Mouse (Mus musculus): ENCODE results near the gene Ube2n.
"Not testable (repeated sequence)": the region's sequence is repeated elsewhere in the genome, so short reads cannot be mapped to it uniquely, and the experiment has no call there.

Ube2n gene

DNA sequence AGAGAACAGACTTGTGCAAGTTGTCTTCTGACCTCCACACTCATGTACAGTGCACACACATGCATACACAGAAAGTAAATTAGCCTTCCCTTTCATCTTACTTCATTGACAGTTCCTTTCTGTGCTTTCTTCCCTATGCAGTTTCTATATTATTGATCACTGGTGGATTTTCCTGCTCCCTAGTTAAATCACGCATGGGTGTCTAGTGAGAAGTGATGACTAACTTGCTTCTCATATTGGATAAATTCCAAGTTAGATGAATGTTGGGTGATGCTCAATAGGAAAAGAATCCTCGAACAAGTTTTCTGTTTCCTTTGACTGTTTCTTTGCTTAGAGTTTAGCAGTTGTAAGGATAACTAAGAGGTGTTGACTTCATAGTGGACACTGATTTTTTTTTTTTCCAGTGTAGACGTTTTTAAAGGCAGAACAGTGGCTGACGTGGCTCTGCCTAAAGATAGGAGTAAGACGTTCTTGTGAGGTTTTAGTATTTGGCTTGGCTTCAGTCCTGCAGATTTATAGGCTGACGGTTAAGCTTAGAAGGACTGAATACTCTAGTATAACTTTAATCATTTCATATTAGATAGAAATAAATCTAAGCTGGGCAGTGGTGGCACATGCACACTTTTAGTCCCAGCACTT lies 10.2 kb downstream of the Ube2n start:
- DNase-seq (ENCODE audit: inconsistent age in 2 of 2, low spot score in 1 of 2), result no peak

DNA sequence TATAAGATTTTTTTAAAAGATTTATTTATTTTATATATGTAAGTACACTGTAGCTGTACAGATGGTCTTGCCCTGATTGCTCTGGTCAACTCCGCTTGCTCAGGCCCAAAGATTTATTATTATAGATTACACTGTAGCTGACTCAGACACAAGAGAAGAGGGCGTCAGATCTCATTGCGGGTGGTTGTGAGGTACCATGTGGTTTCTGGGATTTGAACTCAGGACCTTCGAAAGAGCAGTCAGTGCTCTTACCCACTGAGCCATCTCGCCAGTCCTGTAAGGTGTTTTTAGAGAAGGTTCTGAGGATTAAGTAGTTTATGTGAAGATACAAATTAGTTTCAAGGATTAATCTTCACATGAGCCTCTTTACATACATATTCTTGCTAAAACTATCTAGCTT lies 10.9 kb downstream of the Ube2n start:
- no peak for DNase-seq (ENCODE audit: inconsistent age in 2 of 2, low spot score in 1 of 2)

DNA sequence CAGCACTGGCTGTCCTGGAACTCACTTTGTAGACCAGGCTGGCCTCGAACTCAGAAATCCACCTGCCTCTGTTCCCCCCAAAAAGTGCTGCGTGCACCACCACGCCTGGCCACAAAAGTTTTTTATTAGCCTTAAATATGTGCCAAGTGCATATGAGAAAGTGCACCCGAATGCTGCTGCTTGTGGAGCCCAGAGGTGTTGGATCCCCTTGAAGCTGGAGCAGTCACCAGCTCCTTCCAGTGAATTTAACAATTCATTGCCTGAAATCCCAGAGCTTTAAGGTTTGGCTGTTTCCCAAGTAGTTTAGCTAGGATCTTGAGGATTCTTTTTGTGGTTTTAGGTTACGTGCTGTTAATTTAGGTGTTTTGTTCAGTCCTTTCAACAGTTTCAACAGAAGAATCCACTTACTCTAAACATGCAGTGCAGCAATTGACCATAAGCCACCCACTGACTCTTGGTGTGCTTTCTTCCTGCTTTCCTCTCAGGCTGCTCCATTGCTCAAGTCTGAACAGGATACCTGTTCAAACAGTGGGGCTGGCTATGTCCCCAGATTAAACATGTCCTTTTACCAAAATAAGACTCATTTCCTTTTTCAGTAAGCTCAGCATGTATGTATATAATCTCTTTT lies 11.7 kb downstream of the Ube2n start:
- DNase-seq (ENCODE audit: inconsistent age in 2 of 2, low spot score in 1 of 2), result no peak

DNA sequence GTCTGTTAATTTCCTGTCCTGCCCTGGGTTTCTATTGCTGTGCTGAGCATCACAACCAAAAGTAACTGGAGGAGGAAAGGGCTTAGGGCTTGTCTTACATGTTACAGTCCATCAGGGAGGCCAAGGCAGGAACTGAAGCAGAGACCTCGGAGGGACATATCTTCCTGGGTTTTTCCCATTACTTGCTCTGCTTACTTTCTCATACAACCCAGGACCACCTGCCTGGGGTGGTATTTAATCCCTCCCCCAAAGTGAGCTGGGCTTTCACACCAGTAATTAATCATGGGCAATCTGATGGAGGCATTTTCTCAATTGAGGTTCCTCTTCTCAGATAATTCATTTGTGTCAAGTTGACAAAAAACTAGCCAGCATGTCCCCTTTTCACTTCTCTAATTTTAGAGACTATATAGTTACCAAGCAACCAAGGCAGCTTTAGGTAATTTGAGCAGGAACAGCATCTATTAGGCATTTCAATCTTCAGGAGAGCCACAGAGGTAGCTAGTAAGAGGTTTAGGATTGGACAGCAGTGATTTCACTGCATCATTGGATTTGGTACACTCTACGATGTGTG lies 15.7 kb downstream of the Ube2n start:
- DNase-seq (ENCODE audit: inconsistent age in 2 of 2, low spot score in 1 of 2), result no peak

DNA sequence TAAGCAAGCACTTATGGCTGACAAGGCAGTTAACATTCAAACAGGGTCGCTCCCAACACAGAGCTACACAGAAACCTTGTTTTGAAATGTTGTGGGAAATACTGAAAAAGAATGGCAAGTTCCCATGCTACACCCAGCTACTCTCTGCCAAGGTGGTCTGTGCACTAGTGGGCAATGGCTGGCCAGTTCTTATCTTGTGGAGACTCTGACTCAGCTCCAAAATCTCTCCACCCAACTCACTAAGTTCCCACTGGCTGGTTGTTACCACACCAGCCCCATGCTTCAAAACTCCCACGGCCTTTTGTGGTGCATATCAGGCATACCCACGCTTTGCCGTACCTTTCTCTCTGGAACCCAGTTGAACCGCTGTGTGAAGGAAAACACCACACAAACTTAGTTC lies 18.0 kb downstream of the Ube2n start:
- DNase-seq (ENCODE audit: inconsistent age in 2 of 2, low spot score in 1 of 2), result no peak

DNA sequence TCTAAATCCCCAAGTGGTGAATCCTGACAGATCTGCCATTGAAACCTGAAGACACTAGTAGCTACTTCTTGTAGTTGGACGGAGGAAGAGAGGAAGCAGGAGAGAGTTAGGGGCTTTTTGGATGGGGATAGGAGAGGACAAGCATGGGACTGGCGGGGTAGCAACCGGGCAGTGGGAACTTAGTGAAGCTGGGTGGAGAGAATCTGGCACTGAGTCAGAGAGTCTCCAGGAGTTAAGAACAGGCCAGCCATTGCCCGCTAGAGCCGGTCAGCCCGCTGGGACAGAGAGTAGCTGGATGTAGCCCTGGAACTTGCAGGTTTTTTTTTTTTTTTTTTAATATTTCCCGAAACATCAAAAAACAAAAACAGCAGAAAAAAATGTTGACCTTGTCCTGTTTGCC lies 18.4 kb downstream of the Ube2n start:
- DNase-seq (ENCODE audit: inconsistent age in 2 of 2, low spot score in 1 of 2), result peak; percentile 37 to 73

DNA sequence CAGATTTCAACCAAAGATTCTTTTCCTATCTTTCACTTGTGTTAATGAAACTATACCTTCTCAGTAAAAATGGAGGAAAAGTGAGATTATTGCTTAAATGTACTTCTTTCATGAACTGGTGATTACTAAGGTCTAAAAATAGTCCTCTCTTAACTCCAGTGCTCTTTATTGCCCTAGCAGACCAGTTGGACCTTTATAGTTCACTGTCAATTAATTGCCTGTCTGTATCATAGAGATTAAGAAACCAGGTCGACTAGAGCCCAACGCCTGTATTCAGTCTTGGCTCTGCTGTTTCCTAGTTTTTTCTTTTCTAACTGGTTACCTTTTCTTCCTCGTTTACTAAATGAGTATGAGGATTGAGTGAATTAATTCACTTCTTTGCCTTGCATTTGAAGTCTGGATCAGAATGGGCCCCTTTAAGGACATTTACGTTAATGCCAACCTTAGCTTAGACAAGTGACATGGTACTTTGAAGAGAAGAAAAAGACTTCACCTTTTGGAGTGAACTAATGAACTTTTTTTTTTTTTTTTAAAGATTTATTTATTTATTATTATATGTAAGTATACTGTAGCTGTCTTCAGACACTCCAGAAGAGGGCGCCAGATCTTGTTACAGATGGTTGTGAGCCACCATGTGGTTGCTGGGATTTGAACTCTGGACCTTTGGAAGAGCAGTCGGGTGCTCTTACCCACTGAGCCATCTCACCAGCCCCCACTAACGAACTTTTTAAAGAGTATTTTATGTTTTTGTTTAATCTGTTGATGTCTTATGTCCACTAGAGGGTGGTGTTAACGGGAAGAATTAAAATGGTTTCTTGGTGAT lies 20.7 kb downstream of the Ube2n start:
- no peak for DNase-seq (ENCODE audit: inconsistent age in 2 of 2, low spot score in 1 of 2)

DNA sequence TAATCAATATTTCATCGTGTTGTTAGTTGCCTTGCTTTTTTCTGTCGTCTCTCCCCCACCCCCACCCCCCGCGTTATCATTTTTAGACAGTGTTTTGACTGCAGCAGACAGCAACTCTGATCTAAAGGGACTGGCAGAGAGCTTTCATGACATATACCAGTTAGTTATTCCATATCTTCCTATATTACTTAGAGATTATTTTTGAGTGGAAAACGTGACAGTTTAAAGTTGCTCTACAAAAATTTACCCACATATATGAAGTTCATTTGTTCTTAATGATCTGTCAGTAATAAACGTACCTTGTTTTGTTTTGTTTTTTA lies 21.2 kb downstream of the Ube2n start:
- DNase-seq (ENCODE audit: inconsistent age in 2 of 2, low spot score in 1 of 2), result no peak

DNA sequence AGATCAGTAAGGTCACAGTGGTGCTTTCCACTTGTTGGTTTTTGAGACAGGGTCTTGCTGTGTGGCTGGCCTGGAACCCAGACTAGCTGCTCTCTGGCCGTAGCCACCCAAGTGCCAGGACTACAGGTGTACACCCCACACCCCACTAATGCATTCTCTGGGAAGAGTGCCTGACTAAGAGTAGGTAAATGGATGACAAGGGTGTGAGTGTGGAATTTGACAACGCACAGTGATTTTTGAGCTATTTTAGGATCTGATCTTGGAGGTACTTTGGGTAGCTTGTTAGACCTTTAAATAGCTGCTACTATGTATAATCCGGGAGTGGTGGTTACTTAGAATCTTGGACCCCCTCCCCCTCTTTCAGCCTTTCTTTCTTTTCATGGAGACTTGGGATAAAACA lies 24.3 kb downstream of the Ube2n start:
- no peak for DNase-seq (ENCODE audit: inconsistent age in 2 of 2, low spot score in 1 of 2)

DNA sequence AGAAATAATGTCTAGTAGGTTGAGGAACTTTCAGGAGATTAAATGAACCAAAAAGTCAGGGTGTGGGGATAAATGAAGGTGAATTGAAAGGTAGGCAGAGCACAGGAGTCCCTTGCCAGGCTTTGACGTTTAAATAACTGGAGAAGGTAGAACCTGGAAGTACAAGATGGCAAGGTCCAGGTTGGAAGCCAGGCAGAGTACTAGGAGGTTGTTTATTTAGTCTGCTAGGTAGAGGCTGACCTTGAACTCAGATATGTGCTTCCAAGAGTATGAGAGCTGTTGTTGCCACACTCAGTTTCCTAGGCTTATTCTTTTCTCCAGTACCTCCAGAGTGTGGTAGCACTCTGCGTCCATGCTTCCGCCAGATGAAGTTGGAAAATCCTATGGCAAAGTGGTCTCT lies 24.9 kb downstream of the Ube2n start:
- no peak for DNase-seq (ENCODE audit: inconsistent age in 2 of 2, low spot score in 1 of 2)

DNA sequence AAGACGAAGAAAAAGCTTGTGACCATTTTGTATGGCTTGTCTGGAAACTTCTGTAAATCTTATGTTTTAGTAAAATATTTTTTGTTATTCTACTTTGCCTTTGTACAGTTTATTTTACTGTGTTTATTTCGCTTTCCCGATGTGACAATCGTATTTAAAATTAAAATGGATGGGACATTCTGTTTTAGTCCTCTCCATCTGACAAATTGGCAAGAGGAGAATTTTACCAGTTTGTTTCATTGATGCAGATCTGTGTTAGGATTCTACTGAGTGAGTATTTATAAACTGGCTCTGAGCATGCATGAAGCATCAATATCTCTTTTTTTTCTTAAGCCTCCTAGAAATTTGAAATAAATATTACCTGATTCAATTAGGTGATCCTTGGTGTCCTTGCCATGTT lies 28.0 kb downstream of the Ube2n start:
- DNase-seq (ENCODE audit: inconsistent age in 2 of 2, low spot score in 1 of 2), result no peak

DNA sequence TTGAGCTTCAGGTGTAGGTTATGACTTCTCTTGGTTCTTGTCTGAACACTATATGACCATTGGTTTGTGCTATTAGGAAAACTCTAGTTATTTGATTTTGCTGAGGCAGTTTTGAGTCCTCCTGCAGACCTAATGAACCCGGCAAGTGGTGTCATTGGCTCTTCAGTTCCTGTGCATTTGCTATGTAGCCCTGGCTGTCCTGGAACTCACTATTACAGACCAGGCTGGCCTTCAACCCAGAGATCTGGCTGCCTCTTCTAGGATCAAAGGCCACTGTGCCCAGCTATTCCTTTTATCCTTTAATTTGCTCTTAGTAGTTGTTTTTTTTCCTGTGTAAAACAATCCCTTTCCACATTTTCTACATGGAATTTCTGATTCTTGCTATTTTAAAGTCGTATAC lies 28.4 kb downstream of the Ube2n start:
- DNase-seq (ENCODE audit: inconsistent age in 2 of 2, low spot score in 1 of 2), result no peak

DNA sequence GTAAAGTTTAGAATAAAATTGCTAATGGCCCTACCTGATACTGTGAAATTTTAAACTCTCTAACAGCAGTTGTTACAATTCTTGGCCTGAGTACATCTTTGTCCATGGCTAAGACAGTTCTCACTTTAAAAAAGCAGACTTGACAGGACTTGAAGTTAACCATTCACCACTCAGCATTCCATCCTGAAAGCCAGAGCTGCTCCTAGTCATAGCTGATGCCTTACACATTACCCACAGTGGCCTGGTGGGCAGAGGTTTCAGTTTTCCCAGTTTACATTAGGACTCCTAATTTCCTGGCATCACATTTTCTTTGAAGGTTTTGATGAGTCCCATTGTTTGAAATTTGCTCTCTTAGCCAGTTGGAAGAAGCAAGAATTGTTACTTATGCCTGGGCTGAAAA lies 29.1 kb downstream of the Ube2n start:
- no peak for DNase-seq (ENCODE audit: inconsistent age in 2 of 2, low spot score in 1 of 2)

DNA sequence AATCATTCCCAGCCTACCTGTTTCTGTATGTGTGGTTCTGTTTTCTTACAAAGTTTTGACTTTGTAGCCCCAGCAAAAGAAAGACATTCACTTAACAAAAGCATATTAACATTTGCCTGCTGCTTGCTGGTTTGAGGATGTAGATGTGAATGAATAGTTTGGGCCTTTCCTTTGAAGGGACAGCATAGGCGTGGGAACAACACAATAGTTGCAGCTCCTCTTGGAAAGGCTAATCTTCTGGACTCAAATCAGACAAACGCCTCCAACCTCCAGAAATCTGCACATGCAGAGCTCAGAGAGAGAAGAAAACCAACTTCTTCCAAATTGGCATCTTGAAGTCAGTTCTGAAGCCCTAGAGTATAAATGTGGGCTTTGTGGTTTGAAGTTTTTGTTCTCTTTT lies 29.7 kb downstream of the Ube2n start:
- no peak for DNase-seq (ENCODE audit: inconsistent age in 2 of 2, low spot score in 1 of 2)

DNA sequence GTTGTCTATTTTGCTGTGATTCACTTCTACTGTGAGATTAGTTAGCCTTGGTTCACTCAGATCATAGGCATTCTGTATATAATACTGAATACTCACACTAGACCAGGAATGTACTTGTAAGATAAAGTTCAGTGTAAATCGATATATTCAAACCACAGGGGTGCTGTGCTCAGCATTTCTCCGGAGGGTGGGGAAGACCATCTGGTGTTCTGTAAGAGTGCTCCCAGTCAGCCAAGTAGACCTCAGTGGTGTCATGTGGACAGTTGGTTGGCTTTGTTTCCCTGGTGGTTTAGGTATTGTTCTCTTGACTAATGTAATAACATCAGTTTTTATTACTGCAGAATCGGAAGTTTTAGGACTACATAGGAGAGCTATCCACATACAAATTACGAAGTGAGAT lies 30.1 kb downstream of the Ube2n start:
- DNase-seq (ENCODE audit: inconsistent age in 2 of 2, low spot score in 1 of 2), result no peak

DNA sequence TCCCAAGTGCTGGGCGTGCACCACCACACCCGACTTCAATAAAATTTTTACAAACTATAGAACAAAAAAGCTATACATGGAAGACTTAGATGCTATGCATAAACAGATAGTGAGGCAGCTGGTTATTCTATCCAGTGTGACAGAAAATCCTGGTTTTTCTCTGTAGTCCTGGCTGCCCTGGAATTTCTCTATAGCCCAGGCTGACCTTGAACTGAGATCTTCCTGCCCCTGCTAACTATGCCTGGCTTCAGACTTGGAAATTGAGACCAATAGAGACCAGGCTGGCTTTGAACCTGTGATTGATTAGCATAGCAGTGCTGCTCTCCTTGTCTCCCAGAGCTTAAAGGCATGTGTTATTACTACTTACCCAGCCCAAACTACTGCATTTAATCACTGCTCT lies 31.2 kb downstream of the Ube2n start:
- DNase-seq (ENCODE audit: inconsistent age in 2 of 2, low spot score in 1 of 2), result no peak

DNA sequence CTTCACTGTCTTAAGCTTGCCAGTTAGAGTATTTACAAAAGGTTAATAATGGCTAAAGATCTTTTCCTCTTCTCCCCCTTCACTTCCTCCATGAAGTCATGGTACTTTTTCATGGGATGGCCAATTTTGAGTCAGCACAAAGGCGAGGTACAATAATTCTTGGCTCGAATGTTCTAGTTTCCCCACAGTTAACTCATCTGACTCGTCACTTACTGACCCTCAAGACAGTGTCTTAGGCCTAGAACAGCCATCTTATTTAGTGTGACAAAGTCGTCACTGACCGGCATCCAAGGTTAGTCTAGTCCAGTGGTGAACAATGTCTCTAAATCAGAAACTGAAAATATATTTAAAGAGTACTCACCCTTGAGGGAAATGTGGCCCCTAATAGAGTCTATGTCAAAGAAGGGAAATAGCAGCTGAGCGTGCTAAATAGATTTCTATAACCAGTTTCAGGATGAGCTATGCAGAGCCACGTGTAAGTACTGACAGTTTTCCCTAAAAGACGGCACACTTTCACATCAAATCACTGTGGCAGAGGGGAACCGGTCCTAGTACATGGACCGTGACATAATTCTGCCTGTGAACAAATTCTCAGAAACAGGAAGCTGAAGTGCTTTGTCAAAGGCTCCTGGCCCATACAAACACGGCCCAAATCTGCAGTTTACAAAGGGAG lies 33.3 kb downstream of the Ube2n start:
- DNase-seq (ENCODE audit: inconsistent age in 2 of 2, low spot score in 1 of 2), result no peak

DNA sequence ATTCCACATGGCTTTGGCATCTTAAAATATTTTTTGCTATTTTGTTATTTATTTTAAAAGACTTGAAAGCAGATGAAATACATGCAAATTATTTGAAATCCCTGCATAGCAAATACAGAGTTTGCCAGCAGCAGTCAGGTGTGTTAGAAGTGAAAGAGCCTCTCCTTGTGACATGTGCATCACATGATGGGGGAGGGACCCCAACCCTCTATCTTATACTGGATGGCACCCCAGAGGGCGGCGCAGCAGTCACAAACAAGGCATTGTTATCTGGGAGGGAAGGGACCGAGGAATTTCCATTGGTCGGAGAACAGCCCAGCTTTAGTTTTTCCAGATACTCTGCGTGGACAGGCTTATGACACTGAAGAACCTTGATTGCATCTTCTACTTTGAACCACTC lies 34.1 kb downstream of the Ube2n start:
- DNase-seq (ENCODE audit: inconsistent age in 2 of 2, low spot score in 1 of 2), result not testable (repeated sequence)

DNA sequence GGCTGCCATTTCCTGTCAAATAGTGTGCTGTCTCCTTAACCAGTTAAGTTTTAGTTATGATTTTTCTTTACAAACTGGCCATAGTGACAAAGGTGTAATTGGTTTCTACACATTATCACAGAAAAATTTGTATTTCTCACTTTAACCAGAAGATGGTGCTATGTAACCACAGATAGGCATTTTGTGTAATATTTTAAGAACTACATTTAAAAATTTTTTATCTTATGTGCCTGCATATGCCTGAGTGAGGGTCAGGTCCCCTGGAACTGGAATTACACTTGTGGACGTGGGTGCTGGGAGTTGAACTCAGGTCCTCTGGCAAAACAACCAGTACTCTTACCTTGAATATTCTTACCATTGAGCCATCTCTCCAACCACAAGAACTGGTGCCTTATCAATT lies 35.6 kb downstream of the Ube2n start:
- DNase-seq (ENCODE audit: inconsistent age in 2 of 2, low spot score in 1 of 2), result peak in 1 of 2 experiments; percentile 64

DNA sequence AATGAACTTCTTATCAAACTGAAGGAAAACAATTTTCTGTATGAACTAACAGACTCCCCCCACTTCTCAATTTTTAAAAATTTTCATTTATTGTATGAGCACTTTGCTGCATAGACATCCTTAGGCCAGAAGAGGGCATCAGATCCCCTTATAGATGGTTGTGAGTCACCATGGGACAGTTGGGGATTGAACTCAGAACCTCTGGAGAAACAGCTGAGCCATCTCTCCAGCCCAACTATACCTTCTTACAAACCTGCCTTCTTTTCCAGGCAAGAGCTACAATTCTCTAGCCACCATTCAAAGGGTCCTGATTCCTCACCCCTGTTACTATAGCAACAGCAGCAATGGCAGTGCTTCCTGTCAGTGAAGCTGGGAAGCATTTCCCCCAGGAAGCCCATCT lies 36.8 kb downstream of the Ube2n start:
- no peak for DNase-seq (ENCODE audit: inconsistent age in 2 of 2, low spot score in 1 of 2)

DNA sequence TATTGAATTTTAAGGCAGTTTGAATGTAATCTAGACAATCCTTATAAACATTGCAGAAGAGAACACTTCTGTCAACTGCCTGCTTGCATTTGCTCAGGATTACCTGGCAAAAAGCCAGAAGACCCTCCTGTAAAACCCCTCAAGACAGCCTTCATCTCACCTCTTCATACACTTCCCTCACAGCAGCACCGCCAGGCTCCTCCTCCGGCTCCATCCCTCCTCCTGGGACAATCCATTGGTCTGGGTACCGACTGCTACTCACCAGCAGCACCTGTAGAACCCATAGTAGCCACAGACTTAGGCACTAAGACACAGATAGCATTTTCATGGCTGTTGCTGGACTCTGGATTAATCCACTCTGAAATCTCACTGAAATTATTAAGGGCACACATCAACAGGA lies 37.4 kb downstream of the Ube2n start:
- no peak for DNase-seq (ENCODE audit: inconsistent age in 2 of 2, low spot score in 1 of 2)

DNA sequence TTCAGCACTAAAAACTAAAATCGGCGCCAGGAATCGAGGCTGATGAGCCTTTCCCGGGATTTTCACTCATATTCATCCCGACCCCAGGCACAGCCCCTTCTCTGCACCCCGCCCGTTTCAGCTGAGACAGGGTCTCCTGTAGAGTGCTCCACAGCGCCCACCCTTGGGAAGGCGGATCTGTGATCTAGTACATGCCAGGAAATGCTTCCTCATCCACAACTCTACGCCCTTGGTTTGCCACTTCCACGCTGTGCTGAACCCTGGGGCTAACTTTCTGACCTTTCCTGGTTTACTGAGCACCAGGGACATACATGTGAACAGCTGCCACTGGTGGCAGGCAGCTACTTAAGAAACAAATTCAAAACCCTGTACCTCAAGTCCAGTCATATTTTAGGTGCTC lies 40.9 kb downstream of the Ube2n start:
- DNase-seq (ENCODE audit: inconsistent age in 2 of 2, low spot score in 1 of 2), result peak in 1 of 2 experiments; percentile 49
